Mouse (Mus musculus): ENCODE data around the gene Rfx4. TPM values are rescaled to one million over a fixed set of nuclear protein-coding genes. Genes with fewer than 3 reads are reported as not detected.

Gene Rfx4
- polyA plus RNA-seq, 1 experiment from 2014 or later: 1.9 TPM

DNA sequence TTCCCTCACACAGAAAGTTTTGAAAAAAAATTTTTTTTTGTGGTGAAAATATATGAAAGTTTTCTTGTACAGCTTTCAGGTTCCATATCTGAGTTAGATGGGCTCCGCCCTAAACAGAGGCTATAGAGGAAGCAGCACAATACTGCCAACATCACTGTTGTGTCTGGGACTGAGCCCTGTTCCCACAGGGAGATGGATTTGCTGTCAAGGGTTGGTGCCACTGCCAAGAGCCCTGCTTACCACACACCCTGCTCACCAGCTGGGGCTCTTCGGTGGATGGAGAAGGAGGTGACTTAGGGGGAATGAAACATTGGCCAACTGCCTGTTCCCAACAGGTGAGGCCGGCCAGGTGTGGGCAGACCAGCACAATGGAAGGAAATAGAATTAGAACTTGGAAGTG, 35.3 kb downstream of the Rfx4 start:
- no peak overlapping the region for H3K4me2 ChIP-seq (replicated peaks)
- WGBS: 90% methylated on average over 3 of the region's 3 CpGs
- H3K27ac ChIP-seq: no peak overlapping the region
- no peaks in the 10 kb centered on the region for H3K36me3 ChIP-seq
- no peaks in the 10 kb centered on the region for H3K4me1 ChIP-seq
- no peaks in the 10 kb centered on the region for H3K9me3 ChIP-seq
- no peak for ATAC-seq (ENCODE audit: insufficient number of reproducible peaks, insufficient read depth, low FRiP score, low TSS enrichment)
- H3K4me3 ChIP-seq: no peak overlapping the region
- H3K27me3 ChIP-seq: no peaks in the 10 kb centered on the region
- H3K9ac ChIP-seq: no peak overlapping the region

DNA sequence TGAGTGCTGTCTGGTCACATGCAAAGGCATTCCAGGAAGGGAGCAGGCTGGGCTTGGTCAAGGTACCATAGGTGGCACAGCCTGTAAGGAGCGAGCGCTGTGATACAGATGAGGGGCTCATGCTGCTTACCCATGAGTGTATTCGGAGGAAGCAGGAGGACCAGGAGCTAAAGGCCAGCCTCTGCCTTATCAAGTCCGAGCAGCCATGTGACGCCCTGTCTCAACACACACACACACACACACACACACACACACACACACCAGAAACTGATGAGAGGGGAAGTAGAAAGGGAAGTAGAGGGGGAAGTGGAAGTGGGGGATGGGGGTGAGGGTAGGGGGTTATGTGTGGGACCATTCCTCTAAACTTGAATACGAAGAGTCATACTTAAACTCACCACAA, 45.7 kb downstream of the Rfx4 start:
- Histone ChIP-seq H3K9ac (no peak overlapping the region), H3K27ac (no peak overlapping the region), H3K4me3 (no peak overlapping the region), H3K9me3 (no peaks in the 10 kb centered on the region), H3K27me3 (no peaks in the 10 kb centered on the region), H3K4me1 (no peaks in the 10 kb centered on the region), H3K4me2 (replicated peaks) (no peak overlapping the region), H3K36me3 (no peaks in the 10 kb centered on the region)
- 85% methylated on average over 6 of the region's 6 CpGs for WGBS
- ATAC-seq (ENCODE audit: insufficient number of reproducible peaks, insufficient read depth, low FRiP score, low TSS enrichment): no peak

DNA sequence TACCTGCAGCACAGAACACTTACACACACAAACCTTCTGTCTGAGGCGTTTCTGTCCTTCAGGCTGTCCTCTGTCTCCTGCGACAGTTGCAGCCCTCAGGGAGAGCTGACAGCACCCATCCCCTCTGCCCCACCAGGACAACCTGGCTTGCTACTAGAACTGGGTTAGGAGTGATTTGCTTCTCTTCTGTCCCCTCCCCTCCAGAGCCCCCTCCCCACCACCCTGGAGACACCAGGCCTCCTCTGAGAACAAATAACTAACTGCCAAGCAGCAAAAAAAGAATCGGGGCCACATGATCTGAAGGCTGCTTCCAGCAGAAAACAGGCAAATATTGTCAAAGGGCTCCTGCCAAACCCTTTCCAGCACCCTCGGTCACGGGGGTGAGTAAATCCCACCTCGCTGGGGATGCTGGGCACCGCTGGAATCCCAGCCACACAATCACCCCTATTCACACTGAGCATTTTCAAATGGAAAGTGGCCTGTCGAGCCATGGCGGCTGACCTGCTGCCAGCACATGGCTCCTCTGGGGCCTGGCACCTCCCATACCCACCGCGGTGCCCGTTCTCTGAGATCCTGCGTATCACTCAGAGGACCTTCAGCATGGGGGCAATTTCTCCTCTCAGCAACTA, 47.5 kb downstream of the Rfx4 start:
- no peak overlapping the region for H3K9ac ChIP-seq
- no peak for ATAC-seq (ENCODE audit: insufficient number of reproducible peaks, insufficient read depth, low FRiP score, low TSS enrichment)
- no peak overlapping the region for H3K4me2 ChIP-seq (replicated peaks)
- 66% methylated on average over 13 of the region's 13 CpGs for WGBS
- no peaks in the 10 kb centered on the region for H3K4me1 ChIP-seq
- no peak overlapping the region for H3K4me3 ChIP-seq
- no peak overlapping the region for H3K27ac ChIP-seq
- no peaks in the 10 kb centered on the region for H3K36me3 ChIP-seq
- H3K27me3 ChIP-seq: no peaks in the 10 kb centered on the region
- no peaks in the 10 kb centered on the region for H3K9me3 ChIP-seq

GRCm38 (mm10) chr10:84805576-84805975, 49.7 kb downstream of the Rfx4 start:
- H3K9ac ChIP-seq: no peak overlapping the region
- ATAC-seq (ENCODE audit: insufficient number of reproducible peaks, insufficient read depth, low FRiP score, low TSS enrichment): no peak
- no peak overlapping the region for H3K27ac ChIP-seq
- no peak overlapping the region for H3K4me2 ChIP-seq (replicated peaks)
- no peaks in the 10 kb centered on the region for H3K27me3 ChIP-seq
- no peaks in the 10 kb centered on the region for H3K36me3 ChIP-seq
- no peaks in the 10 kb centered on the region for H3K9me3 ChIP-seq
- no peaks in the 10 kb centered on the region for H3K4me1 ChIP-seq
- H3K4me3 ChIP-seq: no peak overlapping the region
- WGBS: 76% methylated on average over 3 of the region's 3 CpGs

DNA sequence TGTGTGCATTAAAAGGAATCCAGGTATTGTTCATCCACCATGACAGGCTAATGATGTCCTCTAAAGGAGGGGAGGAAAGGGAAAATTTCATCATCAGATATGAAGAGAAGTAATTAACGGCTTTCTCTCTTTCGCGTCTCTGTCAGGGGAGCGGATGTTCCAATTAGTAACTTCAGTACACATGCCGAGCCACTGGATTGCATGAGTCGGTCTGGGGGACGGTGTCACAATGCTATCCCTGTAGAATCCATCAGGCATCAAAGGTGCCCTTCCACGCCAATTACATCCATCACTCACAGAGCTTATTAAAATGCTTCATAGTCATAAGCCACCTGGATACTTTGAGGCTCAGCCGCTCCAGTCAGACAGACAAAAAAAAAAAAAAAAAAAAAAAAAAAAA, 51.3 kb downstream of the Rfx4 start:
- Histone ChIP-seq H3K27me3 (no peaks in the 10 kb centered on the region), H3K4me1 (no peaks in the 10 kb centered on the region), H3K9ac (no peak overlapping the region), H3K4me2 (replicated peaks) (no peak overlapping the region), H3K27ac (no peak overlapping the region), H3K4me3 (no peak overlapping the region), H3K9me3 (no peaks in the 10 kb centered on the region), H3K36me3 (no peaks in the 10 kb centered on the region)
- WGBS: 85% methylated on average over 9 of the region's 9 CpGs
- ATAC-seq (ENCODE audit: insufficient number of reproducible peaks, insufficient read depth, low FRiP score, low TSS enrichment): no peak

- H3K9ac ChIP-seq: no peak overlapping the region
- H3K4me3 ChIP-seq: no peak overlapping the region
- 85% methylated on average over 8 of the region's 8 CpGs for WGBS
- ATAC-seq (ENCODE audit: insufficient number of reproducible peaks, insufficient read depth, low FRiP score, low TSS enrichment): no peak
- no peaks in the 10 kb centered on the region for H3K4me1 ChIP-seq
- H3K4me2 ChIP-seq (replicated peaks): no peak overlapping the region
- no peaks in the 10 kb centered on the region for H3K36me3 ChIP-seq
- H3K27me3 ChIP-seq: no peaks in the 10 kb centered on the region
- no peak overlapping the region for H3K27ac ChIP-seq
- H3K9me3 ChIP-seq: no peaks in the 10 kb centered on the region
Measured at GRCm38 (mm10) chr10:84810030-84810849, 54.4 kb downstream of the Rfx4 start.

DNA sequence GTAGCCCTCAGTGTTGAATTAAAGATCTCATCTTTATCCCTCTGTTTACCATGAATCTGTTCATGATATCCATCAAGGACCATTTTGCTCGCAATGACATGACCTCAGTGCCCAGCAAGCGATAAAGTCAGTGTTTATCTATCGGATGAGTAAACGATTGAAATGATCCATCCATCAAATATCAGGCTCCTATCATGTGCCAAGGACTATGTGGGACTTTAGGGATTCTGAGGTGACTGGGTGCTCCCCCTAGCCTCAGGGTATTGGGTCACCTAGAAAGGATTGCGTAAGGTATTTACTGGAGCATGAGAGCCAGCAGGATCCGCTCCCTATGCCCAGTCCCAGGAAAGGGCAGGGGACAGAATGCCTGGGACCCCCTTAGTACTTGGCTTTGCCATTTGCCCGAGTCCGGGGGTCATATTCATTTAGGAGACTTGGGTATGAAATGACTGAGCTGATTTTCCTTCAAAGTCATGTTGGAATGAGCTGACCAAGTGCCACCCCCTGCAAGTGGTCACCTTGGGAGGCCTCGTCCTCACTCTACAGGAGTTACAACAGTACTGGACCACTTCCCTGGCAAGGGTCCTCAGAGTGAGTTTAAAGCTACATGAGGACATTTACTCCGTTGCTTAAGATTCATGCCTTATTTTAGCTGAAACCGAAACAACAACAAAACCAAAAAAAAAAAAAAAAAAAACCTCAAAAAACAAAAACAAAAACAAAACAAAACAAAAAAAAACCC, 55.5 kb downstream of the Rfx4 start:
- H3K9ac ChIP-seq: no peak overlapping the region
- ATAC-seq (ENCODE audit: insufficient number of reproducible peaks, insufficient read depth, low FRiP score, low TSS enrichment): no peak
- no peaks in the 10 kb centered on the region for H3K27me3 ChIP-seq
- H3K27ac ChIP-seq: no peak overlapping the region
- no peaks in the 10 kb centered on the region for H3K36me3 ChIP-seq
- H3K4me2 ChIP-seq (replicated peaks): no peak overlapping the region
- H3K9me3 ChIP-seq: no peaks in the 10 kb centered on the region
- 90% methylated on average over 11 of the region's 11 CpGs for WGBS
- H3K4me1 ChIP-seq: no peaks in the 10 kb centered on the region
- H3K4me3 ChIP-seq: no peak overlapping the region

GRCm38 (mm10) chr10:84811913-84812295, 56.0 kb downstream of the Rfx4 start:
- Histone ChIP-seq H3K9ac (no peak overlapping the region), H3K27ac (no peak overlapping the region), H3K4me2 (replicated peaks) (no peak overlapping the region), H3K9me3 (no peaks in the 10 kb centered on the region), H3K4me3 (no peak overlapping the region), H3K27me3 (no peaks in the 10 kb centered on the region), H3K4me1 (no peaks in the 10 kb centered on the region), H3K36me3 (no peaks in the 10 kb centered on the region)
- no peak for ATAC-seq (ENCODE audit: insufficient number of reproducible peaks, insufficient read depth, low FRiP score, low TSS enrichment)
- whole genome bisulfite sequencing: 86% methylated on average over 2 of the region's 2 CpGs

DNA sequence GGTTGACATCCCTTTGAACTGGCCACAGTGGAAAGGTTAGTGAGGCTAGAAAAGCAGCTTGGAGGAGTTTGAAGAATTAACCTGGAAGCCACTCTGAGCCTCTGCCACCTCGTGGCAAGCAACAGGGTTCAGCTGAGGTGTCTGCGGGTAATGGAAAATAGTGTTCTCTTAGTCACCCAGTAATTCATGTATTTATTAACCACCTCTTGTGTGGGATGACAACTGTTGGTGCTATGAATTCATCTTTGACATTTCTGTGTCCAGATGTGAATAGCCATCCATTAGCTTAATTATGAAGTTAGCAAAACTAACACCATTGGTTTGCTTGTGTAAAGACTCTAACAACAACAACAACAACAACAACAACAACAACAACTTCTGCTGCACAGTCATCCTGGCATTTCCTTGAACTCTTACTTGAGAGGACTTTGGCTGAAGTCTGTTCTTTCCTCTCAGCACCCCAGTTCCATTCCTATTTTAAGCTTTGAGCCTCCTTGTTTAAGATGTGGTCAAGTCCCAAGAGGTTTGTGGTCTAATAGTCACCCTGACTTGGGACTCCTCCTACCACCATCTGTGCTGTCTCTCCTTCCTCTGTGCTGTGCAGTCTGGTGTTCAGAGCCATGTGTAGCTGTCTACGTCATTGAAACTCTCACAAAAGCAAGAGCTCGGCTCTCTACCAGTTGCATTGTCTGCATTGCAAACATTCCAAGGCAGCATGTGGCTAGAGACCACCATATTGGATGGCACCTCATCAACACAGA, 60.0 kb downstream of the Rfx4 start:
- Histone ChIP-seq H3K4me1 (no peaks in the 10 kb centered on the region), H3K9ac (no peak overlapping the region), H3K27ac (no peak overlapping the region), H3K4me3 (no peak overlapping the region), H3K36me3 (no peaks in the 10 kb centered on the region), H3K9me3 (no peaks in the 10 kb centered on the region), H3K27me3 (no peaks in the 10 kb centered on the region), H3K4me2 (replicated peaks) (no peak overlapping the region)
- ATAC-seq (ENCODE audit: insufficient number of reproducible peaks, insufficient read depth, low FRiP score, low TSS enrichment): no peak
- WGBS: 73% methylated on average over 4 of the region's 4 CpGs

- 82% methylated on average over 7 of the region's 7 CpGs for WGBS
- no peaks in the 10 kb centered on the region for H3K4me1 ChIP-seq
- H3K27me3 ChIP-seq: no peaks in the 10 kb centered on the region
- no peaks in the 10 kb centered on the region for H3K36me3 ChIP-seq
- no peak overlapping the region for H3K27ac ChIP-seq
- H3K4me3 ChIP-seq: no peak overlapping the region
- no peak overlapping the region for H3K4me2 ChIP-seq (replicated peaks)
- H3K9me3 ChIP-seq: no peaks in the 10 kb centered on the region
- ATAC-seq (ENCODE audit: insufficient number of reproducible peaks, insufficient read depth, low FRiP score, low TSS enrichment): no peak
- no peak overlapping the region for H3K9ac ChIP-seq
Measured at GRCm38 (mm10) chr10:84817086-84817869, 61.4 kb downstream of the Rfx4 start.

DNA sequence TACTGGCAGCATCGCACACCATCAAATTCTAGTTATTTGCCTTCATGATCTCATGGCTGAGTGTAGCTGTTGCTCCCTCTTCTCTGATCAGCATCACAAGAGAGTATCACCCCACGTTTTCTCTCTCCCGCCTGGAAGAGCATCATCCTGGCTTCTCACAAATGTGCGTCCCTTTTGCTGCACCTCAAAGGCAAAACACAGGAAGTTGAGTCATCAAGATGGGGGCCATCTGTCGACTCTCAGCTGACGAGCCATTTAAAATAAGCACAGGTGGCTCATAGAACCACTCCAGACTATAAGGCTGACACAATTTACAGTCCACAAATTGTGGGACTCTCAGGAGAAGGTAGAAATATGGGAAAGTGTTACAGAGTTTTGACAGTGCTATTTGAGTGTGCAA, 63.8 kb downstream of the Rfx4 start:
- peaks cover 6% of the 10 kb centered on the region; the same call in 1 of the 2 replicates for H3K4me1 ChIP-seq
- no peak overlapping the region for H3K9ac ChIP-seq
- no peaks in the 10 kb centered on the region for H3K9me3 ChIP-seq
- WGBS: 67% methylated on average over 6 of the region's 6 CpGs
- H3K36me3 ChIP-seq: no peaks in the 10 kb centered on the region
- no peak for ATAC-seq (ENCODE audit: insufficient number of reproducible peaks, insufficient read depth, low FRiP score, low TSS enrichment)
- H3K27ac ChIP-seq: no peak overlapping the region
- H3K4me2 ChIP-seq (replicated peaks): no peak overlapping the region
- no peak overlapping the region for H3K4me3 ChIP-seq
- no peaks in the 10 kb centered on the region for H3K27me3 ChIP-seq
